Mouse (Mus musculus) CD8-positive naive resting alpha-beta T cell, adult 2 months (primary cell): ENCODE measurements around the gene Rrp8.
A peak's percentile ranks its signal among the peaks of the same experiment; 100 is the strongest.
"Not testable (repeated sequence)": the region's sequence is repeated elsewhere in the genome, so short reads cannot be mapped to it uniquely, and the experiment has no call there.

Source experiments
- DNase-seq, 2 experiments: peaks; one replicate each; pipeline ENCODE4 v3.0.0; 2022; ENCODE audit warnings: low read depth in 2 of 2, low spot score in 2 of 2

The Rrp8 gene

GRCm38 (mm10) chr7:105747776-105748175, 10.6 kb upstream of the Rrp8 start:
- DNase-seq = no peak

GRCm38 (mm10) chr7:105743926-105744590, 6.9 kb upstream of the Rrp8 start, which contains the start of gene Taf10:
Taf10 (minus strand) TSS chr7:105744361.
- DNase-seq = peak; percentile 85 to 88

DNA sequence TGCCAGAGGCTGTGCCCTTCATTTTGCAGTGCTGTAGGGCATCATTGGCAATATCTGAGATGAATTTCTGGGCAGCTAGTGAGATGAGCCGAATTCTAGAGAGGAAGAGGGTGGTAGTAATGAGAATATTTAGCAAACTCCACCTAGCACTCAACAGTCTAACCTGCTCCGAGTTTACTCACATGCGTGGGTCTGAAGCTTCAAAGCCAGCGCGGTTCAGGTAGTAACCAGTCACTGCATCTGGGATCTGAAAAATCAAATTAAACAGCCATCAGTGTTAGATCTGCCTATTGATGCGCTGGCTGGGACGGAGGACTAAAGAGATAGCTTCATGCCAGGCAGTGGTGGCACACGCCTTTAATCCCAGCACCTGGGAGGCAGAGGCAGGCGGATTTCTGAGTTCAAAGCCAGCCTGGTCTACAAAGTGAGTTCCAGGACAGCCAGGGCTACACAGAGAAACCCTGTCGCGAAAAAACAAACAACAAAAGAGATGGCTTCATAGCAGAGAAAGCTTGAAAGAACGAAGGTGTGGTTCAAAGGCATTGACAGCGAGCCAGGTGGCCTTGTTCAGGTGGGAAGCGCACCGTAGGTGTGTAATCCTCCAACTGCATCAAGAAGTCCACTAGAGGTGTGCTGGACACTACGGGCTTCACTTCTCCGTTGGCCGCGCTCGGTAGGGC, 6.2 kb upstream of the Rrp8 start:
- not testable (repeated sequence) for DNase-seq

DNA sequence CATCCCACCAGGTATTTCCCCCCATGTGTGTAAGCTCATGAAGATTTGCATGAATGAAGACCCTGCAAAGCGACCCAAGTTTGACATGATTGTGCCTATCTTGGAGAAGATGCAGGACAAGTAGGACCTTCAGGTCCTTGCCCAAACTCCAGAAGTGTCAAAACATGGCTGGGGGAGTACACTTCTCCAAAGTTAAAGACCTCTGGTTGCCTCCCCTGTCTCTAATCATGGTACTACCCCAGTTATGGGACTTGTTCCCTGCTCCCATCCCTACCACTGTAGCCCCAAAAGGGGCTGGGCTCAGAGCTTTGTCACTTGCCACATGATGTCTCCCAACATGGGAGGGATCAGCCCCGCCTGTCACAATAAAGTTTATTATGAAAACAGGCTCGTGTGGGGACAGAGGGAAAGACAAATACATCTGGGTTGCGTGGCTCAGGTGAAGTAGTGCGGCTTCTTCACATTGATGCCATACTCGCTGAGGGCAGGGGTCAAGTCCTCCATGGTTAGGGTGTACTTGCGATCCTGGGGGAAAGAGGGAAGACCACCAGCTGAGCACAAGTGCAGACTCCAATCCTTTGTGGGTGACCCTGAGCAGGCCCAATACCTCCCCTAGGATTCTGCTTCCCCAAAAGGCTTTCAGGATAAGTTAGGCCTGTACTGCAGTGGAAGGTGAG, 5.5 kb upstream of the Rrp8 start:
- DNase-seq = not testable (repeated sequence)

DNA sequence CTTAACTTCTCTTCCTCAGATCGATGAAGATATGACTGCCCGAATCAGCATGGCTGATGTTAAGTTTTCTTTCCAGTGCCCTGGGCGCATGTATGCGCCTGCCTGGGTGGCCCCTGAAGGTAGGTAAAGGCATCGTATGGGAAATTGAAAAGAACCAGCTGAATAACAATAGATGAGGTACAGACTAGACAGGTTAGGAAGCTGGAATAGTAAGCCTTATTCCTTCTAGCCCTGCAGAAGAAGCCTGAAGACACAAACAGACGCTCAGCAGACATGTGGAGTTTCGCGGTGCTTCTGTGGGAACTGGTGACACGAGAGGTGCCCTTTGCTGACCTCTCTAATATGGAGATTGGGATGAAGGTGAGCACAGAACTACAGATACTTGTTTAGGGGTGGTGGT, 4.8 kb upstream of the Rrp8 start:
- no peak for DNase-seq

GRCm38 (mm10) chr7:105740851-105741250, 3.7 kb upstream of the Rrp8 start:
- DNase-seq = no peak

DNA sequence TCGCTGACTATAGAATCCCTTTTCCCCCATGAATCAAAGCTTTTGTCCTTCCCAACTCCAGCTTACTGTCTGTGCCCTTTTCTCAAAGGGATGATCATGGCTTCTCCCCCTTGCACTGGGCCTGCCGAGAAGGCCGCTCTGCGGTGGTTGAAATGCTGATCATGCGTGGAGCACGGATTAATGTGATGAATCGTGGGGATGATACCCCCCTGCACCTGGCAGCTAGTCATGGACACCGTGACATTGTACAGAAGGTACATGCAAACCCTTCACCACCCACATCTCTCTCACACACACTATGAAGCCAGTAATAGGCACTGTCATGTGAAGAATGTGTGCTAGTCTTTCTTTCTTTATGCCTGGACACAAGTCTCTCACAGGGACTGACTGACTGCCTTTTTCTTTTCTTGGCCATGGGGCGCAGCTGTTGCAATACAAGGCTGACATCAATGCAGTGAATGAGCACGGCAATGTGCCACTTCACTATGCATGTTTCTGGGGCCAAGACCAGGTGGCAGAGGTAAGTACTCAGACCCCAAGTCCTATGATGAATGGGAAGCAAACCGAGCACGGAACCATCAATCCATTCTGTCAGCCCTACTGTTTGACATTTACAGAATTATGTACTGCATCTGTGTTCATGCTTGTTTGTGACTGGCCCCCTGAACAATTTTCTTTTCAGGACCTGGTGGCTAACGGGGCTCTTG, 3.1 kb upstream of the Rrp8 start:
- DNase-seq = no peak

GRCm38 (mm10) chr7:105738948-105739347, 1.8 kb upstream of the Rrp8 start:
- DNase-seq = no peak

DNA sequence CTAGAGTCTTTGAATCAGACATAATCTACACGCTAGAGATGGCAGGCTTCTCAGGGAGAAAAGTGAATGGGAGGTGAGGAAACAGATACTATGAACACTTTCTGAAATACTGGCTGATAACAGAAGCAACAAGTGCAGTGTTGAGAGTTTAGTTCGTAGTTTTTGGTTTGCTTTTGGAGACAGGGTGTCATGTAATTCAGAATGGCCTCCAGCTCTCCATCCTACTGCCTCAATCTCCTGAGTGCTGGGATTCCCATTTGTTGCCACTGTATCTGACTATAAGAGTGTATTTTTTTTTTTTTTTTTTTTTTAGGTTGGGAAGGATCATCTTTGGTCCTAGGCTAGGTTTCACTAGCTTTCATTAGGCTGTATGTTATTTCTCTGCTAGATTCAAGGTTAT, 1.1 kb upstream of the Rrp8 start:
- DNase-seq = no peak

- DNase-seq = no peak
These were observed 463 bp upstream of the Rrp8 start for GRCm38 (mm10) chr7:105737648-105738047.

- DNase-seq = peak; percentile 78 to 79
These were observed 802 bp downstream of the Rrp8 start, which contains the start of gene Ilk for GRCm38 (mm10) chr7:105736264-105736901. Ilk (plus strand) TSS chr7:105736592.

DNA sequence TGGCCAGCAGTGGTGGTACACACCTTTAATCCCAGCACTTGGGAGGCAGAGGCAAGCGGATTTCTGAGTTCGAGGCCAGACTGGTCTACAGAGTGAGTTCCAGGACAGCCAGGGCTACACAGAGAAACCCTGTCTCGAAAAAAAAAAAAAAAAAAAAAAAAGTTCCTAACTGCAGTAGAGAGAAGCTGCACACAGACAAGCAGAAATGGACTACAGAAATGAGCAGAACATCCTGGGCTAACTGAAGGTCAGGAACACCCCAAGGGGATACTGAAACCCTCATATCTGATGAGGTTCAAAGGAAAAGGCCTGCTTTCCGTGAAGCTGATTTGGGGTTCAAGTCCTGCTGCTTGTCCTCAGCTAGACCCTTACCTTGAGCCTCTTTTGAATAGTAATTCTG, 1.7 kb downstream of the Rrp8 start:
- DNase-seq = not testable (repeated sequence)

GRCm38 (mm10) chr7:105734826-105735225, 2.4 kb downstream of the Rrp8 start:
- DNase-seq = no peak

- DNase-seq = no peak
These were observed 3.3 kb downstream of the Rrp8 start for GRCm38 (mm10) chr7:105733836-105734235.

DNA sequence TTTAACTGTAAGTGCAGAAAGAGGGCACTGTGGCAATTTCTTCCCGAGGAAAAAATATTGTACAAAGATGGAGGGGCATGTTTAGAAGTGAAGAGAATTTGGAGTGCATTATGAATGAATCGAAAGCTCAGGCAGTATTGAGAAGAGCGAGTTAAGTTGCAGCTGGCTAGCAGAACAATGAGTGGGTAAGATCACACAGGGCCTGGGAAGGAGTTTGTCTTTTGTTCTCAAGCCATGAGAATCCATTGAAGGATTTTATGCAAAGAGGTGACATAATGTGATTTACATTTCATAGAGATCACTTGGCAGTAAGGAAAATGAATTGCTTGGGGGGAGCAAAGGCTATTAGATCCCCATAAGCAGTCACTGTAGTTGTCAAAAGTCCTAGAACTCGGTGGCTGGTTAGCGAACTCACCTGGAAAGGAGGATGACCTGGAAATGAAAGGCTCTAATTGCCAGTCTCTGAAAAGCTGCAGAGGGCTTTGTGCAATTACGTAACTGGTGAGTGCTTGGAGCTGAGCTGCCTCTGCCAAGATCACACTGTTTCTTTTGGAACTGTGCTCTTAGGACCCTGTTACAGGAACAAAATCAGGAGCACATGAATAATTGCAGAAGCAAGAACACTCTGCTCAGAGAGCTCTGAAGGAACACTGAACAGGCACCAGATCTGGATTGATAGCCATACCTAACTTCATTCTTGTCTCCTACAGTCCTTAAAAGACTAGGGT, 8.3 kb downstream of the Rrp8 start:
- DNase-seq = no peak

DNA sequence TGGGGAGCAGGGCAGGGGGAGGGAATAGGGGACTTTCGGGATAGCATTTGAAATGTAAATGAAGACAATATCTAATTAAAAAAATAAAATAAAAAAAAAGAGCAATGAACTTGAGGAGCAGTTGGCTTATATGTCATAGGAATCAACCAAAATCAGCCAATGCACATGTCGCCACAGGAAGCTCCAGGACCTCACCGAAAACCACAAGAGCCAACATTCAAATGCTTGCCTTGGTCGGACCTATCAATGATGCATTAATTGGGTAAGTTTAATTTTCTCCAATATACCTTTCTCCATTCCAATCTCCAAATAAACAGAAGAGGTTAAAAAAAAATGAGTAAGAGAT, 10.2 kb downstream of the Rrp8 start:
- no peak for DNase-seq

DNA sequence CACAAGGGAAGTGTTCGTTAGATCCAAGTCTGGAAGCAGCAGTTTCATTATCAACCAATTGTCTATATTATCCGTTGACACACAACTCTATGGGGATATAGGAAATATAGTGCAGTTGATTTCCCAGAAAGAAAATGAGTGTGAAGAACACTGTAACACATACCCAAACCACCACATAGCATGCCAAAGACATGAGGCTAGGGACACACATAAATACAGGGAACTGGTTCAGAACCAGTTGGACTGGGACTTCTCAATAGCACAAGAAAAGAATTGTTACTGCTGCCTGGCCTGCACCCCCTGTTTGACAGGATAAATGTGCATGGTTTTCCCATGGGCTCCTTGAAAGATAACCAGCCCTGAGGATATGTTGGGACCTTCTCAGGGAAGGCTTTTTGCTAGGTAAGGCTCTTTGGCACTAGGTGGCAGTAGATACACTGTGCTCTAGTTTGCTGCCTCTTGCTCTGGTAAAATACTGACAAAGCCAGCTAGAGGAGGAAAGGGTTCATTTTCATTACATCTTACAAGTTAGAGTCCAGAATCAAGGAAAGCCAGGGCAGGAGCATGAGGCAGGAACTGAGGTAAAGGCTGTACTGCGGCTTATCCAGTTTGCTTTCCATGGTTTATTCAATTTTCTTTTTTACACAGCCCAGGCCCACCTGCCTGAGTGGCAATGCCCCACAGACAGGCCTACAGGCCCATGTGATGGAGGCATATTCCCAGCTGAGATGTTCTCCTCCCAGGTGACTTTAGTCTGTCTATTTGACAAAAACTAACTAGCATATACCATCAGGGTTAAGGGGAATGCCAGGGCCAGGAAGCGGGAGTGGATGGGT, 10.8 kb downstream of the Rrp8 start:
- peak; percentile 30 to 34 for DNase-seq

- DNase-seq = no peak
These were observed 15.3 kb downstream of the Rrp8 start for GRCm38 (mm10) chr7:105721916-105722315.

GRCm38 (mm10) chr7:105715366-105715765, 21.8 kb downstream of the Rrp8 start:
- DNase-seq = no peak

- DNase-seq = no peak
These were observed 28.5 kb downstream of the Rrp8 start for GRCm38 (mm10) chr7:105708733-105709132.
